Mouse (Mus musculus): ENCODE data around the gene St6galnac5.

The St6galnac5 gene

DNA sequence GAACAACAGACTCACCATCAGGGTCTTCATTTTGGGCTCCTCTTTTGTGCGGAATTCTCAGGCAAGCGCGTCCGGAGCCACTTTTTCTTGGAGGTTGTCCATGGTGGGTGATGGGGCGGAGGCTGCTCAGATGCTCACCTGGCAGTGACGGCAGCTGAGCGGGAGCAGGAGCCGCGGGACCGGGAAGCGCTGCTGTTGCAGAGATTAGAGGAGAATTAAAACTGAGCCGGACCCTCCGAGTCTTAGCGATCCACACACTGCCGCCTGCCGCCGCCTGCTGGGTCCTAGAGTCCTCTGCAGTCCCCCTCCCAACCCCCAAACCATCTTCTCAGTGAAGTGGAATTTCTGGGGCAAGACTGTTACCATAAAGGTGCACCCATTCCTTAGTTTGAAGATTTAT is at the start of gene St6galnac5:
St6galnac5 (minus strand) TSS at position 259 of the 400 bp plus-strand sequence.
- no peak for DNase-seq (ENCODE audit: low spot score in 2 of 2)

DNA sequence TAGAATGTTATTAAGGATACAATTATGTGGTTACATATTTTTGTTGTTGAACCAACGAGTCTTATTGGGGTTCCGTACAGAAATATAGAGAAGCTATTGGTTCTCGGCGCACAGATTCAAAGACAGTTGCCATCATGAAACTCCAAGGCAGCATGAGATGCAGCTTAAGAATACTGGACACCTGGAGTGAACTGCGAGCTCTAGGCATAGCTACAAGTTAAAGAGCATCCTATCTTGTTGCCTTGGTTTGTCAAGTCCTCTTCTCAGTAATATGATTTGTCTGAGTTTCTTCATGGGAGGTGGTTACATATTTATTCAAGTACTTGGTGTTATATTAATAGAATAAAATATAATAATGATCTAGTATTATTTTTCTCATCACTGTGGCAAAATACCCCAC is 48.7 kb upstream of the St6galnac5 start:
- no peak for DNase-seq (ENCODE audit: low spot score in 2 of 2)

DNA sequence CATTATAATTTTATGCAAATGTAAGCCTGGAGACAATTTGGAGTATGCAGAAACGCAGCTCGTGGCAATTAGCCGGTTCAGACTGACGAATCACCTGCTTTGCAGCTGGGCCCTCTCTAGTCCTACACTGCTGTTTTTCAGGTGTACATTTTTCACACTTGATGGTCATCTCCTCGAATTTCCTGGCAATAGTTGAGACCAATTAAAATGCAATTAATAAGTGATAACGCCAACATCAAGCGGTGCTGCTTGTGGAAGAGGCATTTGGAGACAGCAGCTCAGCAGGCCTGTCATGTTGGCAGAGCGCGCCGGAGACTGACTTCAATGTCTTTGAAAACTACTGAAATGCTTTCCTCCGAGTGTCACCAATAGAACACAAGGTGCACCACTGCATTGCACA is 42.0 kb upstream of the St6galnac5 start:
- no peak for DNase-seq (ENCODE audit: low spot score in 2 of 2)

DNA sequence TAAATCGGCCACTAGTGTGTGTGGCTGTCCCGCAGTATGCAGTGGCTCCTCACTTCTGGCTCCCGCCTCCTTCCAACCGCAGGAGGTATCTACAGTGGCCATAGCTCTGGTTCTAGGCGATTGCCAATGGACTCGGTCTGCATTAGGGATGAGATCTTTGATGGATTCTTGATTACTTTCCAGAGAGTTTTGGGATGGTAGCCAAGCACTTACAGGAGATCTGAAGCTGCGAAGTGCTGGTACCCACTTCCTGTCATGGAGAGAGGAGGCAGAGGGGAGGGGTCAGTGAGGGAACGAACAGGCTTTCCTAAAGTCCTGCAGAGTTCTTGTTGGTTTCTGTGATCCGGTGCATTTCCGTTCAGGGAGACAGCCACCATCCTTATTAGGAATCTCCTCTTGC is 36.0 kb upstream of the St6galnac5 start:
- DNase-seq (ENCODE audit: low spot score in 2 of 2), result no peak

DNA sequence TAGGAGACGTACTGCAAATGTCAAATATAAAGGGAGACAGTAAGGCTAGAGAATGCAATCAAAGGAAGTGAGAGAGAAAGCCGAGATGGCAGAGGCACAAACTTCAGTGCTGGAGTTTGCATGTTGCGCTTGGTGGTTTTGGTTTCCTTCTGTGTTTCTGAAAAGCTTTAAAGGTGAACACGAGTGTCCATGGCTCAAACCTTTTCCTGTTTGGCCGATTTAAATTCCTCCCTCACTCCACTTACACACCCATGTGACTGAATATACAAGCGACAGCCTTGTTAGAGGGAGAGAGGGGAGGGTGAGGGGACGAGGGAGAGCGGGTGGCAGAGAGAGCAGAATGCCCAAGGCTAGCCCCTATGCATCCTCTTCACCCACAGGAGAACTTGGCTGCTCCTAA is 34.3 kb upstream of the St6galnac5 start:
- no peak for DNase-seq (ENCODE audit: low spot score in 2 of 2)

DNA sequence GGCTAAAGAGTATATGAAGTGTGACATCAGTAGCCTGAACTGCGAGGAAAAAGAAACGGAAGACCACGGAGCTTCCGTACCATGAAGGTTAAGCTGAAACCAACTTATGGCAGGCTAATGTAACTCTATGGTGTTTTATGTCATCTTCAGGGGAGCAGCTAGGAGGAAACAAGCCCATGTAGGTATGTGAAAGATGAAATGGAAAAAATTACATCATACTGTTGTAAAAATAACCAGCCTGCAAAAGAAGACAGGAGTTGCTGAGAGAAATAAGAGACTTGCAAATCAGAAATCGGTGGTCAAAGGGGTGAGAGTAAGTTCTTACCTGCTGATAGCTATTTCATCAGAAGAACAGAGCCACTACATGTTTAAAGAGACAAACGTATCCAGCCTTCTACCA is 24.8 kb upstream of the St6galnac5 start:
- no peak for DNase-seq (ENCODE audit: low spot score in 2 of 2)

DNA sequence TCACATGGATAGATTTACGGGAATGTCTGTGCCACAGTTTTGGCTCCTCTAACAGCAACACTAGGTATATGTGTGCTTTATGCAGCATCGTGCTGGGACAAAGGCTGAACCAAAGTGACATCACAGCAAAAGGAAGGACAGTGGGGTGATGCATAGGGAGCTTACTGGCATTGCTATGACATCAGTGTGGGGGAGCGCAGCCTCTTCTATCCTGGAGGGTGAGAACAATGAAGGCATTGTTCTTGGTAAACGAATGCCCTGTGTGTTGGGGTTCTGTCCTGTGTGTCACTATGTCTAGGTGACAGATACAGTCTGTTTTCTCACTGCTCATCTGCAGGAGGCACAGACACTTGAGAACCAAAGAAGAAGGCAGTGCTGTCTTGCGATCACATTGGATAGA is 16.9 kb upstream of the St6galnac5 start:
- no peak for DNase-seq (ENCODE audit: low spot score in 2 of 2)

DNA sequence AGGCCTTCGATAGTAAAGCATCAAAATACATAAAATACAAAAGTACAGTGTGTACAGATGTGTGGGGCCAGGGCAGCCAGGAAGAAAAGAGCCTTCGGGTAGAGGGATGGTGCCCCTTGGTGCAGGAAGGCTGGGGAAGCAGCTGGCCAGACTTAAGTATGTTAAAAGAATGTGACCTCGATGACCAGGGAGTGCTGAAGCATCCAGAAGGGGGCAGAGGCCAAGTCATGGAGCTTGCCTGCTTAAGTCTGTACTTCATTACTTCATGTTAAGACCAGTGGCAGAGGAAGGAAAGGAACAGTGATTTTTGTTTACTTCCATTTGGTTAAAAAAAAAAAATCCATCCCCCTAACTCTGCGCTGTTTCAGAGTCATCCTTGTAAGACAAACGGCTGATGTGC is 16.1 kb upstream of the St6galnac5 start:
- DNase-seq (ENCODE audit: low spot score in 2 of 2), result no peak

DNA sequence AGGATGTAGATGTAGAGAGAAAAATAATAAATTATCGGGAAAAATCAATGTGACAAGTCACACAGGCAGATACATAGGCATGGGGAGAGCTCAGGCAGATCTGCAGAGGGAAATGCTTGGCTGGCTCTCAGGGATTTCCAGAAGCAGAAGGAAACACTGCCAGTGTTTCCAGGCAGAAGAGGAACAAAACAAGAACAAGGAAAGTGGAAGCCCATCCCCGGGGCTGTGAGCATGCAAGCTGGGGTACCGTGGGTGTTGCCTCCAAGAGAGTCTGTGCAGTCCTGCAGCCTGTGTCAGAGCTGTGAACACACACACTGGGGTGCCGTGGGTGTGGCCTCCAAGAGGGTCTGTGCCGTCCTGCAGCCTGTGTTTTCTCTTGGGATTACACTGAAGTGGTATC is 11.6 kb upstream of the St6galnac5 start:
- no peak for DNase-seq (ENCODE audit: low spot score in 2 of 2)

DNA sequence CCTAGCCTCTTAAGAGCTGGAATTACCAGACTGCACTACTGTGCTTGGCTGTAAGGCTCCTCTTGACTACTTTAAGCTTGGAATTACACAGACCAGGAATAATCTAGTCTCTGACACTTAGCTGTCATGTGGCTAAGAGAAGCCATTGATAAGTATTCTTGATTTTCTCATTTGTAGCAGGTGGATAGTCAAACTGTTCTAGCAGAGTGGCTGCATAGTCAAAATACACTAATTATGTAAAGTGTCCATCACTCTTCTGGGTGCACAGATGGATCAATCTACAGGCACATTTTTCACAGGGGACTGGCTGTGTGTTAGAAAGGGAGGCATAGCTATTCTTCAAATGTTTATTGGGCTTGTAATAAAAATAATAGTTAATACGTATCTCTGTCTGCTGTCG is 8.7 kb upstream of the St6galnac5 start:
- DNase-seq (ENCODE audit: low spot score in 2 of 2), result no peak

DNA sequence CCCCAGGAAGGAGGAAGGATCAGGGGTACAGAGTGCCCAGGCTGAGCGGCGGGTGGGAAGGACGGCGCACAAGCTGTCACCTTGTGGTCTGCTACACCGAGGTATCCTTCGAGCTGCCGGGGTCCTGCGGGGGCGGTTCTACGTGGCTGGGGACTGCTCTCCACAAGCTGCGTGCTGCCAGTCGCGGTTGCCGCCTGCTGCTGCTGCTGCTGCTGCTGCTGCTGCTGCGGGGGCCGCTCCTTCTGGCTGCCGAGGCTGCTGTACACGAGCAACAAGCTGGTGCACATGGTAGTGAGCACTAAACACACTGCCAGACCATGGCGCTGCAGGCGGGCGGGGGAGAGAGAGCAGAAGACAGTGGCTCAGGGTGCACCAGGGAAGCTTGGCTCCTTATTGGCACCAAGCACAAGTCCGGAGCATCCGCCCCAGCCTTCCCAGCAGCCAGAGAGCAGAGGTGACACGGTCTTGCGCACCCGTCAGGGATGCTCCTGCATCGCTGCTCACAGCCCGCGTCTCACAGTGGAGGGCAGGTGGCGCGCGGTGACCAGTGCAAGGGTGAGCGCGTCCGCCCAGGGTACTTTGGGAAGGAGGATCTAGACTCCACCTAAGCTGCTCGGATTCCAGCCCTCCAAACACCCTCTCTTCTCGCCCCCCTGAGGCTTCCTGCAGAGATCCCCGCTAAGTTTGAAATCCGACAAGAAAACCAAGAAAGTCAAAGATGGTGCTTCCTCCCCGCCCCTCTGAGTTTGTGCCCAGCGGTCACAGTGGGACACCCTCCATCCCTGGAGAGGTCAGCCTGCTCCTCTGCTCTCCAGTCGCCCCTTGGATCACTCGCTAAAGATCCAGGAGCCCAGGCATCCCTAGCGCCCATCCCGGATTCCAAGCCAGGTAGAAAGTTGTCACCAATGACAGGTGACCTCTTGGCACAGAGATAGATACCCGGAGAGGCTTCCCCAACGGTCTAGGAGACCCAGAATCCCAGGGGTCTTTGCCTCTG is 770 bp downstream of the St6galnac5 start:
- no peak for DNase-seq (ENCODE audit: low spot score in 2 of 2)

DNA sequence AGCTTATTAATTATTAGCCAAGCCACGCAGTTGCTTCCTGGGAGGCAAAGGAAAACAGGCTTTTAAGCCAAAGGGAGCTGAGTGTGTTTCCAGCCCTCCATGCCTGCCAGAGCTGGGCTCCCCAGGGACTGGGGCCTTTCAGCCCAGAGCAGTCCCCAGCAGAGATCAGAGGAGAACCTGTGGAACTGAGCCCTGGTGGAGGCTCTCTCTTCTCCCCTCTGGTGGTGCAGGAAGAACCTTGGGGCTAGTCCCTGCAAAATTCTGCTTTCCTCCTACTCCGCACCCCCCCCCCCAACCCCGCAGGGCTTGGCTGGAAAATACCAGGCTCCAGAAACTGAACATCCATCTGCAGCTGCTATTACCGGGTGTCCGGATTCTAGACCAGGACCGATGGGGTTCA is 1.6 kb downstream of the St6galnac5 start:
- DNase-seq (ENCODE audit: low spot score in 2 of 2), result no peak

DNA sequence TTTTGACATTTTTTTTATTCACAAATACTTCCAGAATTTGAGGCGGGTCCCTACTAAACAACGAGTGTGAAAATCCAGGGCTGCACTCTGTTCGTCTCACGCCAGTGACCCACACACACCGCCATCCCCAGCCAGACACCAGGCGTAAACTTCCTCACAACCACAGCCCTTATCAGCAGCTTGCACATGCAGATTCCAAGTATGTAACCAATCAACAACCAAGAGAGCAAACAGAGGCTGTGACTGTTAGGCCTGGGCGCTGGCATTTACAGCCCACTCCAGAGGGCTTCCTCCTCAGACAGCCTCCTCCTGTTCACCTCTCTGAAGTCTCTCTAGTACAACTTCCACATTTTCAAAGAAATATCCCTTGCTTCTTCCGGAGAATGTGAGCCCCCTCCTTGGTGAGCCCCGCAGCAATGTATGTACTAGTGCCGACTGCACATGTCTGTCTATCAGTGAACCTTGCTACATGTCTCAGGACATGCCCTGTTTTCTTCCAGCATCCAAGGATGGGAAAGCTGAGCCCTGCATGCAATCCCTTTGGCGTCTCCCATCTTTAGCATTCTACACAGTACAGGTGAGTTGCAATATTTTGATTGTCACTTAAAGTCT is 2.5 kb downstream of the St6galnac5 start:
- no peak for DNase-seq (ENCODE audit: low spot score in 2 of 2)

DNA sequence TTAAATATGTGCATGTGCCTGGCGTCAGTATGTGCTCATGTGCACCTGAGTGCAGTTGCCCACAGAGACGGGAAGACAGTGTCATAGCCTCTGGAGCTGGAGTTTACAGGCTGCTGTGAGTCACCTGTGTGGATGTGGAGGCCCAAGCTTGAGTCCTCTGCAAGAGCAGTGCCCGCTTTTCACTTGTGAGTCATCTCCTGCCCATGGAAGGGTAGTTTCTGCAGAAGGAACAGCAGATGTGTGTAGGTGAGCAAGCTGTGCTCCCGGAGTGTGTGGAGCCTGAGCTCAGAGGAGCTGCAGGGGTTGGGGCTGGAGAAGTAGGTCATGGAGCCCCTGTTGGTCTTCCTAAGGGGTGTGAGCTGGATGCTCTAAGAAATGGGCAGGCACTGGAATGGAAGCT is 10.7 kb downstream of the St6galnac5 start:
- DNase-seq (ENCODE audit: low spot score in 2 of 2), result no peak

DNA sequence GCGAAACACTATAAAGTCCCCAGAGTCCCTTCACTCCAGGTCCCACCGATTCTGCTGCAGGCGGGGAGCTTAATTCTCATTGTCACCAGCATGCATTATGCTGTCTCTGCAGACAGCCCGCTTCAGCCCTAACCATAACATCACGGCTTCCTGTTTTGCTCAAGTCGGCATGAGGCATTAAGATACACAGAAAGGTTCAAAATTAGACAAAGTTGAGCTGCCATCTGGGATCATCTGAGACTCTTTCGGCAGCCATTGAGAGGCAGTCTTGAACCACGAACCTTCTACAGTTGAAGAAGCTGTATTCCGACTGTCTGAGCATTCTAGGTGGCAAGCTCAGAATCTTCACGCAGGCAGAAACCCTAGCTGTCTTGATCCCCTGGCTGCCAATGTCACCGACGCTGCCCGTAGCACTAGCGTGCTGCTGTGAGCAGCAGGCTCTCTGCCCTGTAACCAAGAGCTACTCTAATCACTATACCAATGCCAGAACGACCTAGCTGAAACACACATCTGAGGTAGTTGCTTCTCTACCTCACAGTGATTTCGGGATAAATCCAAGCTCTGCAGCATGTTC is 12.2 kb downstream of the St6galnac5 start:
- DNase-seq (ENCODE audit: low spot score in 2 of 2), result no peak

DNA sequence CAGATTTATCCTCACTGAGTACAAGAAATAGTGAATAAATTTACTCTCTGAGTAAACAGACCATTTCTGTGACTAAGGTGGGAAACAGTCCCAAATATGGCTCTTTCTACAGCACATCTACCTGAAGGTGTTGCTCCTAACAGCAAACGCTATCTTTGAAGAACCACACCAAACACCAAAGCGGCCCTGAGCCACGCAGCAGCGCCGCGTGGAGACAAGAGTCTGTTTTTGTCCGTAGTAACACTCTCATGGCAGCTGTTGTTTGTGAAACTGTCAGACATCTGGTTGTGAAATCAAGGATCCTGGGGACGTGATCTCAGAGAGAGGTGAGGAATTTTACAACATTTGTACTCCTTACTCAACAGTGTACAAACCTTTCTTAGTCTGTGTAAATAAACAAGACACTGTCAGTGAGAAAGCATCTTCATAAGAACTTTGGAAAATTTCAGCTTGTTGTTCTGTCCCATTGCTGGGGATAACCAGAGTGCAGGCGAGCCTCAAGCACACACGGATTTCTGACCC is 20.1 kb downstream of the St6galnac5 start:
- DNase-seq (ENCODE audit: low spot score in 2 of 2), result no peak

DNA sequence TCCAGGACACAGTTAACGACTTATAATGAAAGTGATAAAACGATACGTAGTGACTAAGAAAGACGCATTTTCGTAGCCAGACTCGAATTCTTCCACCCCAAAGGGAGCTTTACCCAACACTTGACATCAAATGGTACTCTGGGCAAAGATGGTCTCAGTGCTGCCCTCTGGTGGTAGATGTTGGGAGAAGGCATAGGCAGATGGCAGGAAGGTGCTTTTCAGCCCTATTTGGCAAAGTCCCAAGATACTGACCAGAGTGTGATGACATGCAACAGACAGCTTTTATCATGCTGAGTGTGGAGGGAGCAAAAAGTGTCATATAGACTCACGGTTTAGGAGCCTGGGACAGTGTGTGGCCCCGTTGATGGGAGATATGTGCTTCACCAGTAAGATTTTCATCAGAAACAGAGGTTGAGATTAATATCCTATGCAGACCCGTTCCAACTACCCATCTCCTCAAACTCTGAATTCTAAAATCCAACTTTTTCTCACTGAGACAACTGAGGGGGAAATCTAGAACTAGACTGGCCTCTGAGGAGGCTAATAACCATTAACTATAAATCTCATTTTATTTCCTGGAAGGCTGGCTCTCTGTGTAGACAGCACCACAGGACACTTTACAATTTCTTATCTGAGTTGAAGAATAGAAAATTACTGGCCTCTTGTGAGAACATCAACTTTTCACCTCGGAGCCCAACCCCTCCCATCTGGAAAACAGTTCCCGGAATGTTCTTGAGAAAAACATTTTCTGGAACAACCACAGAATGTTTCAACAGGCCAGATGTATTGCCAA is 23.5 kb downstream of the St6galnac5 start:
- DNase-seq (ENCODE audit: low spot score in 2 of 2), result peak; percentile 62 to 86

DNA sequence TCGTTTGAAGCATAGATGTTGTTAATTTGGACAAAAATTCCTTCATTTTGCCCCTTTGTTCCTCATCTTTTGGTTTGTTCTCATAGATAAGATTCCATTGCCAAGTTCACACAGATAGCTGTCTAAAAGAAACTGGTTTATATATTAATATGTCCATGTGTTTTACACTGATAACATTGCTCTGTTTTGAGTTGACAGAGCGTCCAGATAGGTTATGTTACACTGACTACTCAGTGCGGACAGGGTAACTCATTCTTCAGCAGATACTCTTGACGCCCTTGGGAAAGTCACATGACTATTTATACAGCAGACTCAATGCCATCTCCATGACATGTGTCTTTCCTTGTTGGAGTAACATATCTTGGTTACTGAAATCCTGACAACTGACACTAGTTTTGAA is 25.3 kb downstream of the St6galnac5 start:
- DNase-seq (ENCODE audit: low spot score in 2 of 2), result no peak

DNA sequence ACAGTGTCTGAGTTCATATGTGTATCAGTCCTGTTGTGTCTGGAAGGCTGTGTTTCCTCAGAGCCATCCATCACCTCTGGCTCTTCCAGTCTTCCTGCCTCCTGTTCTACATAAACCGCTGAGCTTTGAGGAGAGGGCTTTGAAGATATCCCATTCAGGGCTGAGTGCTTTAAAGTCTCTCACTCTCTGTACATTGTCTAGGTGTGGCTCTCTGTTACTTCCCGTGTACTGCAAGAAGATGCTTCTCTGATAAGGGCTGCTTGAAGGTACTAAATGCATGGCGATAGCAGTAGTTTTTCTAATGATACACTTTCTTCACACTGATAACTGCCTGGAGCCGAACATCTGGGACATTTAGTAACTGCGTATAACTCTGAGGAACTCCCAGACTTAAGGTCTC is 26.0 kb downstream of the St6galnac5 start:
- no peak for DNase-seq (ENCODE audit: low spot score in 2 of 2)

DNA sequence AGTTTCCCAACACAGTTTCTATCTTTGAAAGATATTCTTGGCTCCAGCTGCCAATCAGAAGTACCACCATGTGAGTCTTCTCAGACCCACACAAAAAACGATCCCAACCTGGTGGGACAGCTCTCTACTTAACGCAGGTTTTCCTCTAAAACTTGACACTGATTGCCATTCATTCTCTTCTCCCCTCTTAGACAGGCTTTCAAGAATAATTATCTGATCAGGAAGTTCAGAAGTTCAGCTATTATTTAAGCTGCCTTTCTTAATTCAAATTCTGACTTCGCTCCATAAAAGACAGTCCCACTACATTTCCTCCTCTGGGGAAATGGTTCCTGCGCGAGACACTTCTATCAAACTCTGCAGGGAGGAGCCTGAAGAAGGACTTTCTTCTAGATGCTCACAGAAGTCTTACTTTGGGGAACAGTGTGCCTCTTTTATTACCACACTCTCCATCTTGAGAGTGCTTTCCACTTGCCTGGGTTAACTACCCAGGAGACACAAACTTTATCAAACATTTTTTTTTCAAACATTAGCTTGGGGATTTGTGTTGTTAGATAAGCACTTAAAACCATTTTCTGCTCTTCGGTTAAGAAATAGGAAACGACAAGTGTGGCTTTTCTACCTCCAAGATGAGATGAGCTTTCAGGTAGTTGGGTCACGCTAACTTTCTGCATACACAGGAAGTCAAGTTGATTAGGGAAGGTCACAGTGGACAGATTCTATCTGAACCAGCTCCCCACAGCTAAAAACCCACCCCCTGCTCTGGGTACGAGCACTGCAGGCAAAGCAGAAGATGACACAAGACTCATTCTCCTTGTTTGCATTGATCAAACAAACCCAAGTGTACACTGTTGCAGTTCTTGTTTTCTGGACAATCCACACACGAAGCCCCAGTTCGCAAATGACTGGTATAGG is 30.2 kb downstream of the St6galnac5 start:
- no peak for DNase-seq (ENCODE audit: low spot score in 2 of 2)

DNA sequence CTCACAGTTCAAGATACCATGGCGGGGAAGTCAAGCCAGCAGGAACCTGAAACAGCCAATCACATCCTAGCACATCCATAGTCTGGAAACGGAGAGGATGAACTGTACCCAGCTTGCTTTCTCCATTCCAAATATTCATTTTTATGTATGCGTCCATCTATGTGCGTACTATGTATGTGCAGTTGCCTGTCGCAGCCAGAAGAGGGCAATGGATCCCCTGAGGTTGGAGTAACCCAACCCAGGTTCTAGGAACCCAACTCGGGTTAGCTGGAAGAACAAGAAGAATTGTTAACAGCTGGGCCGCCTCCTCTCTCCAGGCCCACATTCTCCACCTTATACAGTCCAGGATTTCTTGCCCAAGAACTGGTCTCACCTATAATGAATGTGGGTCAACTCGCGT is 31.1 kb downstream of the St6galnac5 start:
- DNase-seq (ENCODE audit: low spot score in 2 of 2), result no peak
